ENCODE assay signal across 7 mouse cellular contexts in the genomic region with DNA sequence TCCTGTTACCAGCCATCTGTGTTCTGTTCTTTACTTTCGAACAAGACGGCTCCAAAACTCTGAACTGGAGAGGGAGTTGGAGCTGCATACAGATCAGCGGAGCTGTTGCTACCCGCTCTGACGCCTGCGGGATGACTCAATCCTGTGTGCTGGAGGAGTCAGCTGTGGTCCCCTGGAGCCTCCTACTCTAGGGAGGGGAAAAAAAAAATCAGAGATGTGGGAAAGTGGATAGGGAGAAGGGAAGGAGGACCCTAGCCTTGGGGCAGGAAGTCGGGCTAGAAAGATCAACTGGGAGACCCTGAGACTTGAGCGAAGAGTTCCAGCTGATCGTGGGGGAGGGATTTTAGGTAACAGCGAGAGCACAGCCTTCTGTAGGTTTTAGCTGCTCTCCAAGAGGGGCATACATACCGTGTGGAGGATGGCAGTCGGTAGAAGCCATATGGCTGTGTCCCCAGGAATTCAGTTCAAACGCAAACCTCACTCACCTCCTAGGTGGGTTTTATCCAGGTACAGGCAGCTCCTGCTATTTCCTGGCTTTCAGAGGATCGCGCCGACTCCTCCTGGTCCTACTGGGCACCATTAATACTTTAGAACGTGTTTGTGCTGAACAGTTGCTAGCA. TPM values are rescaled to one million over a fixed set of nuclear protein-coding genes. Genes with fewer than 3 reads are reported as not detected.
DNase-seq lines count a peak whose midpoint lies in the region; ATAC-seq lines count a peak whose summit lies in the region.

No protein-coding gene starts in this region.

- peak; percentile 80 for ATAC-seq in hindbrain, embryonic 13.5 days (ENCODE audit: low FRiP score)
- ATAC-seq in limb, embryonic 12.5 days (ENCODE audit: insufficient number of reproducible peaks, insufficient read depth, low FRiP score, low TSS enrichment, low read depth), result no peak
- peak; percentile 89 for ATAC-seq in midbrain, embryonic 16.5 days

- under 1% methylated on average over 17 of the region's 17 CpGs for WGBS in hindbrain, embryonic 13.5 days
- 1% methylated on average over 17 of the region's 17 CpGs for WGBS in limb, embryonic 12.5 days
- WGBS in midbrain, embryonic 16.5 days, result 0% methylated on average over 17 of the region's 17 CpGs

- peak overlapping the region; percentile 81 for H3K4me2 ChIP-seq in hindbrain, embryonic 13.5 days
- peak overlapping the region; percentile 71 for H3K4me2 ChIP-seq in limb, embryonic 12.5 days
- H3K4me2 ChIP-seq in midbrain, embryonic 16.5 days (ENCODE audit: low read length), result peak overlapping the region; percentile 68

- peak overlapping the region; percentile 68 for H3K9ac ChIP-seq in hindbrain, embryonic 13.5 days
- H3K9ac ChIP-seq in limb, embryonic 12.5 days (replicated peaks), result no peak overlapping the region; the same call in 1 of the 2 replicates
- peak overlapping the region; percentile 50 for H3K9ac ChIP-seq in midbrain, embryonic 16.5 days (ENCODE audit: low read depth, low read length)

- H3K4me3 ChIP-seq in hindbrain, embryonic 13.5 days, result peak overlapping the region; percentile 41
- peak overlapping the region; percentile 34 for H3K4me3 ChIP-seq in limb, embryonic 12.5 days (replicated peaks)
- H3K4me3 ChIP-seq in midbrain, embryonic 16.5 days (ENCODE audit: low read depth, low read length), result peak overlapping the region; percentile 37

- H3K36me3 ChIP-seq in hindbrain, embryonic 13.5 days, result no peaks in the 10 kb centered on the region
- no peaks in the 10 kb centered on the region for H3K36me3 ChIP-seq in limb, embryonic 12.5 days
- H3K36me3 ChIP-seq in midbrain, embryonic 16.5 days (ENCODE audit: control insufficient read depth, insufficient read depth, low read length), result no peaks in the 10 kb centered on the region

- no peaks in the 10 kb centered on the region for H3K27me3 ChIP-seq in hindbrain, embryonic 13.5 days
- H3K27me3 ChIP-seq in limb, embryonic 12.5 days, result peaks cover 19% of the 10 kb centered on the region
- no peaks in the 10 kb centered on the region for H3K27me3 ChIP-seq in midbrain, embryonic 16.5 days (ENCODE audit: control insufficient read depth, insufficient read depth, low read depth, low read length)

- no peaks in the 10 kb centered on the region for H3K9me3 ChIP-seq in hindbrain, embryonic 13.5 days
- H3K9me3 ChIP-seq in limb, embryonic 12.5 days, result no peaks in the 10 kb centered on the region
- H3K9me3 ChIP-seq in midbrain, embryonic 16.5 days (replicated peaks; ENCODE audit: control insufficient read depth, low read length, poor library complexity, severe bottlenecking), result no peaks in the 10 kb centered on the region

- peak overlapping the region; percentile 87 for H3K27ac ChIP-seq in hindbrain, embryonic 13.5 days
- no peak overlapping the region for H3K27ac ChIP-seq in limb, embryonic 12.5 days
- peak overlapping the region; percentile 58 for H3K27ac ChIP-seq in midbrain, embryonic 16.5 days (ENCODE audit: low read length)

- peak; percentile 28 to 31 for DNase-seq in adrenal gland, adult 18-20 months (ENCODE audit: low spot score in 2 of 2)
- DNase-seq in cerebellum, adult 18-20 months, result peak; percentile 60 to 67
- peak; percentile 16 for DNase-seq in forelimb bud, embryonic 11.5 days (ENCODE audit: low read depth, low spot score)
- peak; percentile 36 for DNase-seq in urinary bladder, postnatal 25 days (ENCODE audit: low spot score)

- H3K4me1 ChIP-seq in hindbrain, embryonic 13.5 days (replicated peaks), result peaks cover 30% of the 10 kb centered on the region
- H3K4me1 ChIP-seq in limb, embryonic 12.5 days (replicated peaks), result peaks cover 15% of the 10 kb centered on the region
- H3K4me1 ChIP-seq in midbrain, embryonic 16.5 days (ENCODE audit: control insufficient read depth, insufficient read depth, low read length), result peaks cover 16% of the 10 kb centered on the region; the same call in 1 of the 2 replicates

RNA-seq across cellular contexts. Expression of a gene that starts 16.9 kb away (rescaled TPM):
- 10 to 100 TPM; 47.6 to 51.3 TPM for total RNA-seq in adrenal gland, adult 18-20 months (2021)
- 23.2 and 23.7 TPM in 2 replicates for polyA plus RNA-seq in hindbrain, embryonic 13.5 days (2015; fragmentation: Nextera tagmentation; extraction: Ambion mirVana)
- 12.7 and 13.9 TPM in 2 replicates for polyA plus RNA-seq in limb, embryonic 12.5 days (2016; fragmentation: Nextera tagmentation; extraction: Ambion mirVana)
- polyA plus RNA-seq in midbrain, embryonic 16.5 days (2015; fragmentation: Nextera tagmentation; extraction: Ambion mirVana), result 25.3 and 25.4 TPM in 2 replicates
